Mouse (Mus musculus) layer of hippocampus, adult 18-20 months (tissue): ENCODE results near the gene Nup133. TPM values are rescaled to one million over a fixed set of nuclear protein-coding genes. Genes with fewer than 3 reads are reported as not detected.

Source experiments
- DNase-seq, 2 experiments: peaks; one replicate each; pipeline ENCODE4 v3.0.0; 2022; ENCODE audit warnings: low spot score in 2 of 2
- total RNA-seq, 2 experiments: library from RNA; stranded (reverse); gene quantifications; 2 replicates each; pipeline ENCODE4 v1.2.3; 2021

Nup133 gene
- total RNA-seq, 2 experiments from 2014 or later = 21.9 to 23.8 TPM

- DNase-seq = no peak
Measured at GRCm38 (mm10) chr8:123954246-123954645, 5.2 kb upstream of the Nup133 start.

- no peak for DNase-seq
Measured at GRCm38 (mm10) chr8:123953686-123954085, 4.6 kb upstream of the Nup133 start.

- peak in 1 of 2 experiments; percentile 56 for DNase-seq
Measured at GRCm38 (mm10) chr8:123950077-123950802, 1.2 kb upstream of the Nup133 start.

GRCm38 (mm10) chr8:123949686-123949986 is 571 bp upstream of the Nup133 start:
- DNase-seq = no peak

GRCm38 (mm10) chr8:123929026-123929425 is 20.0 kb downstream of the Nup133 start:
- DNase-seq = no peak

GRCm38 (mm10) chr8:123925671-123926070 is 23.4 kb downstream of the Nup133 start:
- DNase-seq = no peak

GRCm38 (mm10) chr8:123924719-123925118 is 24.3 kb downstream of the Nup133 start:
- peak; percentile 64 to 89 for DNase-seq

- DNase-seq = no peak
Measured at GRCm38 (mm10) chr8:123914635-123915034, 34.4 kb downstream of the Nup133 start.

GRCm38 (mm10) chr8:123912265-123912664 is 36.8 kb downstream of the Nup133 start:
- DNase-seq = peak in 1 of 2 experiments; percentile 22

- DNase-seq = no peak
Measured at GRCm38 (mm10) chr8:123907604-123908003, 41.5 kb downstream of the Nup133 start.

GRCm38 (mm10) chr8:123902653-123903052 is 46.4 kb downstream of the Nup133 start:
- no peak for DNase-seq

GRCm38 (mm10) chr8:123899366-123899765 is 49.7 kb downstream of the Nup133 start:
- DNase-seq = no peak

- DNase-seq = no peak
Measured at GRCm38 (mm10) chr8:123898576-123898975, 50.5 kb downstream of the Nup133 start.

- DNase-seq = no peak
Measured at GRCm38 (mm10) chr8:123896774-123897173, 52.3 kb downstream of the Nup133 start.

GRCm38 (mm10) chr8:123896366-123896761 is 52.7 kb downstream of the Nup133 start:
- DNase-seq = no peak

- no peak for DNase-seq
Measured at GRCm38 (mm10) chr8:123895680-123896365, 53.2 kb downstream of the Nup133 start.

- DNase-seq = no peak
Measured at GRCm38 (mm10) chr8:123895230-123895629, 53.8 kb downstream of the Nup133 start.

GRCm38 (mm10) chr8:123894502-123895097 is 54.5 kb downstream of the Nup133 start, which contains the start of gene Acta1:
TSS of gene Acta1 (minus strand) at chr8:123894751.
- no peak for DNase-seq

GRCm38 (mm10) chr8:123893413-123893812 is 55.7 kb downstream of the Nup133 start:
- peak in 1 of 2 experiments; percentile 6 for DNase-seq

- peak in 1 of 2 experiments; percentile 29 for DNase-seq
Measured at GRCm38 (mm10) chr8:123892586-123893155, 56.4 kb downstream of the Nup133 start.

GRCm38 (mm10) chr8:123891883-123892585 is 57.0 kb downstream of the Nup133 start:
- peak; percentile 76 to 86 for DNase-seq
